Mouse (Mus musculus) limb, embryonic 12.5 days (tissue): Measurements from ENCODE around the gene Cep170. TPM values are rescaled to one million over a fixed set of nuclear protein-coding genes. Genes with fewer than 3 reads are reported as not detected.

Experiments used
- ATAC-seq: fragments of 200-750 bp; cut with Nextera tagmentation; 2 replicates; pipeline ENCODE4 v1.8.0; 2017; ENCODE audit warnings: low read depth, moderate TSS enrichment; ENCODE audit not compliant: insufficient number of reproducible peaks, insufficient read depth, low FRiP score, low TSS enrichment
- H3K27ac ChIP-seq: fragments of 300-500 bp; sonication (generic); 2 replicates; pipeline ENCODE4 v1.5.1; 2016; ENCODE audit warnings: mild to moderate bottlenecking, moderate library complexity
- H3K27me3 ChIP-seq: fragments of 300-500 bp; sonication (generic); 2 replicates; pipeline ENCODE4 v1.6.1; 2016; ENCODE audit warnings: mild to moderate bottlenecking, moderate library complexity
- H3K36me3 ChIP-seq: fragments of 300-500 bp; sonication (generic); 2 replicates; pipeline ENCODE4 v1.6.1; 2016; ENCODE audit warnings: mild to moderate bottlenecking, moderate library complexity
- H3K4me1 ChIP-seq: fragments of 300-500 bp; sonication (generic); replicated peaks from 2 replicates; pipeline ENCODE4 v1.6.1; 2016
- H3K4me2 ChIP-seq: fragments of 300-500 bp; sonication (generic); 2 replicates; pipeline ENCODE4 v1.6.1; 2016; ENCODE audit warnings: mild to moderate bottlenecking, moderate library complexity
- H3K4me3 ChIP-seq: fragments of 300-500 bp; sonication (generic); replicated peaks from 2 replicates; pipeline ENCODE4 v1.5.1; 2016; ENCODE audit warnings: mild to moderate bottlenecking
- H3K9ac ChIP-seq: fragments of 300-500 bp; sonication (generic); replicated peaks from 2 replicates; pipeline ENCODE4 v1.6.1; 2016; ENCODE audit warnings: mild to moderate bottlenecking, moderate library complexity
- H3K9me3 ChIP-seq: fragments of 300-500 bp; sonication (generic); 2 replicates; pipeline ENCODE4 v1.6.1; 2016; ENCODE audit warnings: mild to moderate bottlenecking, moderate library complexity
- WGBS: fragments of 180-500 bp; shearing (Covaris S2); methylation state at CpG from one replicate; pipeline ENCODE4 v1.1.7; 2016; 5-methylcytosine and 5-hydroxymethylcytosine counted together
- polyA plus RNA-seq: library from polyadenylated mRNA; unstranded; fragments of >200 nt; fragmentation: Nextera tagmentation; extraction: Ambion mirVana; gene quantifications from 2 replicates; pipeline ENCODE4 v1.2.1, GENCODE M21; 2016

Cep170 gene
- polyA plus RNA-seq, 1 experiment from 2014 or later, result 36.4 TPM

DNA sequence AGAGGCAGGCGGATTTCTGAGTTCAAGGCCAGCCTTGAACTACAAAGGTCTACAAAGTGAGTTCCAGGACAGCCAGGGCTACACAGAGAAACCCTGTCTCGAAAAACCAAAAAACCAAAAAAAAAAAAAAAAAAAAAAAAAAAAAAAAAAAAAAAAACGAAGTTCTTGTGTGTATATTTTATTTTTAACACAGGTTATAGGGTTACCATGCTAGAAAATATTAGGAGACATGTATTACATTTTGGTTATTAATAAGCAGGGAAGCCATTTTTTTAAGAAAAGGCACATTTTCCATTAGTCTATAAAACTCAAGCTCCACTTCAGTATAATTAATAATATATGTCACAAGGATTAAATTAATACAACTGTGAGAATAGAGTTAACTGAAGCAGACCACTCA is 2.0 kb downstream of the Cep170 start:
- Histone ChIP-seq H3K36me3 (no peaks in the 10 kb centered on the region), H3K4me3 (peak overlapping the region; percentile 85), H3K27me3 (no peaks in the 10 kb centered on the region), H3K27ac (no peak overlapping the region), H3K4me1 (peaks cover 21% of the 10 kb centered on the region), H3K4me2 (peak overlapping the region; percentile 73), H3K9ac (no peak overlapping the region), H3K9me3 (no peaks in the 10 kb centered on the region)
- 75% methylated on average over 3 of the region's 3 CpGs for WGBS
- ATAC-seq, result no peak

DNA sequence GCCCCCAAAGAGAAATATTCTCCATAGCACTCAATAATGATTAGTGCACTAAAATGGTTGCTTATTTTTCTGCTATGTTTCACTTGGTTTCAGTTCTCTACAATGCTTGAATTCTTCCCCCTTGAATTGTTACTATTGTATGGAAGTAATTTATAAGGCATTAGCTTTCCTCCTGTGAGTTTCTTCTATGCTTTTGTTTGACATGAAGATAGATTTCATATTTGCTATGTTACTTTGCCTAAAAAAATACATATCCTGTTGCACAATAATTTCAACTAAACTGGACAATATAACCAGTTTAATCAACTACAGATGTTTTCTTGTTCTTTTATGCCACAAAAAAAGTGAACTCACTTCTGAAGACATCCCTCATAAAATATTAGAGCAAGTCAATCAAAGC is 3.7 kb downstream of the Cep170 start:
- Histone ChIP-seq H3K27ac (no peak overlapping the region), H3K4me3 (no peak overlapping the region), H3K4me1 (peaks cover 19% of the 10 kb centered on the region), H3K36me3 (no peaks in the 10 kb centered on the region), H3K9ac (no peak overlapping the region), H3K9me3 (no peaks in the 10 kb centered on the region), H3K27me3 (no peaks in the 10 kb centered on the region), H3K4me2 (no peak overlapping the region)
- ATAC-seq, result no peak

DNA sequence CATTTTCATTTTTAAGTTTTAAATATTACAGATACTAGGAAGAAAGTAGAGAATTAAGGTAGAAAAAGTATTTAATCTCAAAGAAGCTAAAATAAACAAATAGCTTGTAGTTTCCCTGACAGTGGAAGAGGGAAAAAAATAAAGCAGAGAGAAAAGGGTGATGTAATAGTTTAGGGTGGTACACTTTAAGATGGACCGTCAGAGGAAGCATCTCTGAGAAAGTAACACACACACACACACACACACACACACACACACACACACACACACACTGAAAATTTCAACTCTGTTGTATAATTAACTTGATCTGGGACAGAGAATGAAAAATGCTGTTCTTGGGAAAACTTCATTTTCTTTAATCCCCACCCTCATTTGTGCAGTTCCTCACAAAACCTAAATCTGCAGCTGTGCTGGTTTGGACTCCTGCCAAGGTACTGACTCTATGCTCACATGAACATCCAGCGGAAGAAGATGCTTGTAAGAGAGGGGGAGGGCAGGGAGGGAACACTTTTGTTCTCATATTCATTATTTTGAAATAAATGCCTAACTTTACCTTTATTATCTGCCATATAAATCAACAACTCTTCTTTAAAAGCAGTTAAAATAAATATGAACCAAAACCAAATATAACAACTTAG is 13.0 kb downstream of the Cep170 start:
- H3K36me3 ChIP-seq, result peaks cover 7% of the 10 kb centered on the region; the same call in 1 of the 2 replicates
- 34% methylated on average over 2 of the region's 2 CpGs for WGBS
- H3K9me3 ChIP-seq, result no peaks in the 10 kb centered on the region
- H3K27me3 ChIP-seq, result no peaks in the 10 kb centered on the region
- peaks cover 8% of the 10 kb centered on the region for H3K4me1 ChIP-seq
- no peak overlapping the region for H3K4me3 ChIP-seq
- ATAC-seq, result no peak
- H3K27ac ChIP-seq, result no peak overlapping the region
- H3K9ac ChIP-seq, result no peak overlapping the region
- no peak overlapping the region for H3K4me2 ChIP-seq

DNA sequence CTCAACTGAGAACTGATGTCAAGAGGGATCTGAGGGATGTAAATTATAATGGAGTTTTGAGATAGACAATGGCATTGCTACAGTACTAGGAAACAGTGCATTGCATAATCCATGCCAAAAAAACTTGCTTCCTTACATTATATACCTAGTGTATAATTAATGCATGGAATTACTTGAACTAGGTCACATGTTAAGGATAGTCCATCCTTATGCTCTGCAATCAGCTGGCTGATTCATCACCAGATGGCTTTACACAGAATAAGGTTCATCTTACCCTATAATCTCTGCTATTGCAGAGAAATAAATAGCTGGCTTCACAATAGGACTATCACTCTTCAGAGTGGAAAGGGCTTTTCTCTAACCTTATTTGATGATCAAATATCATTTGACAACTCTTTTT is 15.2 kb downstream of the Cep170 start:
- H3K36me3 ChIP-seq, result peaks cover 7% of the 10 kb centered on the region; the same call in 1 of the 2 replicates

DNA sequence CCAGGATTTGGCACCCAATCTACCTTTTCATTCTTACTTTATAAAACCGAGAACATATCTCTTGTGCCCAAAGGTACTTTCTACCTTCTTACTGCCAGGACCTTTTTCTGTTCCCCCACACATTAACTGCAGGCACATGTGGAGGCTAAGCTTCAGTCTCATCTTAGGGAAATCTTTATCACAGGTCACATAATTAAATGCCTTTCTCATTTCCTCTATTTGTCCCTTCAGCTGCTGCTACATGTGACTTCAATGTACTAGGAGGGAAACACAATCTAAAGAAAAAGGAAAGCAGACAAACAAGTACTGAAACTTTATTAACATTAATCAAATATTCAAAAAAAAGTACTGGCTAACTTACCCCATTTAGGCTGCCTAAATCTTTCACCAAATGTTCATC is 21.7 kb downstream of the Cep170 start:
- no peaks in the 10 kb centered on the region for H3K9me3 ChIP-seq
- no peak overlapping the region for H3K4me3 ChIP-seq
- no peak for ATAC-seq
- WGBS, result 100% methylated on average over 1 of the region's 1 CpGs
- no peak overlapping the region for H3K9ac ChIP-seq
- H3K4me1 ChIP-seq, result no peaks in the 10 kb centered on the region; the same call in 1 of the 2 replicates
- no peak overlapping the region for H3K27ac ChIP-seq
- peaks cover 40% of the 10 kb centered on the region for H3K36me3 ChIP-seq
- no peaks in the 10 kb centered on the region for H3K27me3 ChIP-seq
- H3K4me2 ChIP-seq, result no peak overlapping the region

More for the DNA sequence above, 15.2 kb downstream of the Cep170 start:
- H3K9me3 ChIP-seq, result no peaks in the 10 kb centered on the region
- ATAC-seq, result no peak
- no peaks in the 10 kb centered on the region for H3K27me3 ChIP-seq
- no peak overlapping the region for H3K4me3 ChIP-seq
- H3K9ac ChIP-seq, result no peak overlapping the region
- H3K27ac ChIP-seq, result no peak overlapping the region
- peaks cover 8% of the 10 kb centered on the region for H3K4me1 ChIP-seq
- H3K4me2 ChIP-seq, result no peak overlapping the region

DNA sequence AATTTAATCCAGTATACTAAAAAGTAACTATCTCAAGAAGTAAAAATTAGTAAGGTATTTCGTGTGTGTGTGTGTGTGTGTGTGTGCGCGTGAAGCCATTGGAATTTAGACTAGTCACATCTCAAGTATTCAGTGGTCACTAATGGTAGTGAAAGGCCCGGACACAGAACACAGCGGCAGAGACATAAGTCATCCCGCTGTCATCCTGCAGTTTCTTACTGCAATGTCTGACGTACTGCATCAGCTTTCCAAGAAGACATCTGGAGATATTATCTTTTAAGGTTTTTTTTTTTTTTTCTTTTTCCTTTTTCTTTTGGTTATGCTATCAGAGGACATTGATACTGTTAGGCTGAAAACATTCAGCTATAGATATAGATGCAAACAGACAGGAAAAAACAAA is 24.5 kb downstream of the Cep170 start:
- ATAC-seq, result no peak

DNA sequence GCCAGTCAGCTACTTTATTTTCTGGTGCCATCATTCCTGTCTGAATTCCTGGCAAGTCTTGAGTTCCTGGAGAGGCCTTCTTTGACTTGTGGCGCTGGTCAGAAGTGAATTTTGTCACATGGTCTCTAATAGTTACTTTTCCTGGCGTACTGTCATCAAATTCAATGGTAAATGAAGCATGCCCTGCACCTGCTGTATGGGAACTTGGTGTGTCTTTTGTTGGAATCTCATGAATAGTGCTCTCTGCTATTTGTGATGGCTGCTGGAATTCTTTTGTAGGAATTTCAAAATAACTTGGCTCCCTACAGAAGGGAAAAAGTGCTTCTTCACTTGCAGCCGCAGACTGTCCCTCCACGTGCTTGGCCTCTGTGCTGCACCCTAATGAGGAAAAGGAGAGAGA is 39.3 kb downstream of the Cep170 start:
- no peaks in the 10 kb centered on the region for H3K9me3 ChIP-seq
- no peak overlapping the region for H3K4me3 ChIP-seq
- H3K27ac ChIP-seq, result no peak overlapping the region
- no peak overlapping the region for H3K4me2 ChIP-seq
- no peaks in the 10 kb centered on the region for H3K27me3 ChIP-seq
- no peak for ATAC-seq
- WGBS, result 89% methylated on average over 4 of the region's 4 CpGs
- no peaks in the 10 kb centered on the region for H3K4me1 ChIP-seq
- H3K9ac ChIP-seq, result no peak overlapping the region
- H3K36me3 ChIP-seq, result peaks cover 53% of the 10 kb centered on the region

More for the DNA sequence above, 24.5 kb downstream of the Cep170 start:
- no peak overlapping the region for H3K4me2 ChIP-seq
- H3K36me3 ChIP-seq, result peaks cover 53% of the 10 kb centered on the region
- no peak overlapping the region for H3K27ac ChIP-seq
- H3K4me3 ChIP-seq, result no peak overlapping the region
- H3K27me3 ChIP-seq, result no peaks in the 10 kb centered on the region
- no peaks in the 10 kb centered on the region for H3K9me3 ChIP-seq
- H3K9ac ChIP-seq, result no peak overlapping the region
- no peaks in the 10 kb centered on the region for H3K4me1 ChIP-seq
- WGBS, result 92% methylated on average over 7 of the region's 7 CpGs

DNA sequence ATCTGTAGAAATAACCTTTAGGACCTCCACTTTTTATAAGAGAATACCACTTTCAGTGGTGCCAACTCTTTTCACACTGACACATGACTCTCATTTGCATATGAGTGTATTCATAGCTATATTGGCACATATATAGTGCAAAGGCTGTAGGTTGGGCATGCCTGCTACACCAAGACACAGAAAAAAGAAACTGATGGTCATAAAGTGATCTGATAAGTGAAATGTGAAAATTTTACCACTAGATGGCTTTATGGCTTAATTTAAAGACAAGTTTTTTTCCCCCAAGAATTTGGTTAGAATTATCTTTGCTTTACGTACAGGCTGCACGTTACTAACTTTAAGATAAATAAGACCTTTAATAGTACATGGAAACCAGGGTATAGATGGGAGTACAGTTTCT is 51.6 kb downstream of the Cep170 start:
- H3K9ac ChIP-seq, result no peak overlapping the region
- no peak overlapping the region for H3K4me3 ChIP-seq
- no peaks in the 10 kb centered on the region for H3K4me1 ChIP-seq
- no peak overlapping the region for H3K27ac ChIP-seq
- H3K4me2 ChIP-seq, result no peak overlapping the region
- no peaks in the 10 kb centered on the region for H3K27me3 ChIP-seq
- no peaks in the 10 kb centered on the region for H3K9me3 ChIP-seq
- peaks cover 25% of the 10 kb centered on the region for H3K36me3 ChIP-seq
- 94% methylated on average over 2 of the region's 2 CpGs for WGBS
- ATAC-seq, result no peak

DNA sequence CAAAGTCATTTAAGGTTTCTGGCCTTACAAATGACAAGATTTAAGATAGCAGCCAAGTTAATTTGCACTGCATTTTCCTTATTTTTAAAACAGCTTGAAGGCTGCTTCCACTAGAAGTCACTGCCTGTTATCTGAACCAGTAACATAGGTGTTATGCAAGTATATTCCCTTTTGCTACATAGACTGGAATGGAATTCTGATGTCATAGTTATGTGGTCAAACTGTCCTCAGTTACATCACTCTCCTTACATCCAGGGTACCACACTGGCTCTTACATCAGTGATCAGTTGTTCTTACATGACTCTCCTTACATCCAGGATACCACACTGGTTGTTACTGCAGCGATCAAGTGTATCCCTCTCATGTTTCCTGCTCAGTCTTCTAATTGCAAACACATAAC is 53.2 kb downstream of the Cep170 start:
- no peaks in the 10 kb centered on the region for H3K9me3 ChIP-seq
- no peaks in the 10 kb centered on the region for H3K4me1 ChIP-seq
- H3K4me3 ChIP-seq, result no peak overlapping the region
- no peak overlapping the region for H3K9ac ChIP-seq
- WGBS, result 94% methylated on average over 1 of the region's 1 CpGs
- peaks cover 38% of the 10 kb centered on the region for H3K36me3 ChIP-seq
- H3K27ac ChIP-seq, result no peak overlapping the region
- no peaks in the 10 kb centered on the region for H3K27me3 ChIP-seq
- H3K4me2 ChIP-seq, result no peak overlapping the region
- ATAC-seq, result no peak

DNA sequence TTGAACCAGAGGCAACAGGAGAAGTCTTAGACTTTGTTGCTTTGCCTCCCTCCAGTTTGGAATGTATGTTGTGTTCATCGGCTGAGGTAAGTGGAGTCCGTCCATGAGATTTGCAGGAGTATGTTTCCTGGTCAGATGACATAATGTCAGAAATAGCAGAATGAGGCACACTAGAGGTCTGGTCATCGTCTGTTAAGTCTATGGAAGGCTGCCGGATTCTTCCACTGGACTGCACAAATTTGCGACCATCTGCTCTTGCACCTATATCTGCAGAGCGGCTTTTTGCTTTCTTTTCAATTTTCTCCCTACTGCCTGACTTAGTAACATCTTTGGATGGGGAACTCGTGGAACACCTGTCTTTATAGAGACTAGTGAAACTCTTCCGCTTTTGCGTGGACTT is 58.3 kb downstream of the Cep170 start:
- Histone ChIP-seq H3K4me2 (no peak overlapping the region), H3K9ac (no peak overlapping the region), H3K4me1 (no peaks in the 10 kb centered on the region), H3K27ac (no peak overlapping the region), H3K4me3 (no peak overlapping the region), H3K27me3 (no peaks in the 10 kb centered on the region), H3K9me3 (no peaks in the 10 kb centered on the region), H3K36me3 (peaks cover 46% of the 10 kb centered on the region)
- no peak for ATAC-seq
- 93% methylated on average over 9 of the region's 9 CpGs for WGBS

DNA sequence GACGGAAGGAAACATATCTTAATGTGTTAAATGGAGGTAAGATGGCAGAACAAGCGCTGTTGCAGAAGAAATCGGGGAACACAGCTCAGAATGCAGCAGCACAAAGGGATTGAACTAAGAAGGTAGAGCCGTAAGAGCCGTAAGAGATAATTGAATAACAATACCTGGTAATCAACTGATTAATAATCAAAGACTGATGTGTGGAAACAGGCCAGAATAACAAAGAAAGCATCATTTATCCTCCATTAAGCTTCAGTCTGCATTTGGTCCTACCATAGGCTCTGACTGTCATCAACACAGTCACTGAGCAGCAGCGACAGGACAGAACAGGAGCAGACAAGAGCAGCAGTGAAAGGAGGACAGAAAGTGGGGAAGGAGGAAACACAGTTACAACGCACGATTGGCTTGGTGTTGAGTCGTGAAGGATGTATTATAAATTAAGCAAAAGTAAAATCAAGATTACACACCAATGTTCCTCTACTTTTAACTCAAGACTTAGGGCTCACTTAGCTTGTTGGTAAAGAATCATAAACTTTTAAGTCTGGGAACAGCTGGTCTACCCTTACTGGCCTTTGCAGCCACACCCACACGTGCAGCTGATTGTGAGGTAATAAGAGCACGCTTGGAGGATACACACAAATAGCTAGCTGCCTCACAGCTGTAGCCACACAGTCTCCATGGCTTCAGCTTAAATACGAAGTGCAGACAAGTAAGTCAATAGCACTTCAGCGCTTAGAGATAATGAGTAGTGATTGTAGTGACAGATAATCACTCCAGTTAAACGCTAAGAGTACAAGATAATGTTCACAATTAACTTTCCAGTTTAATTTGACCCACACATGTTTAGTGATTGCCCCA is 59.8 kb downstream of the Cep170 start:
- Histone ChIP-seq H3K4me2 (no peak overlapping the region), H3K4me3 (no peak overlapping the region), H3K4me1 (no peaks in the 10 kb centered on the region), H3K9ac (no peak overlapping the region), H3K27ac (no peak overlapping the region), H3K27me3 (no peaks in the 10 kb centered on the region), H3K9me3 (no peaks in the 10 kb centered on the region), H3K36me3 (peaks cover 44% of the 10 kb centered on the region)
- ATAC-seq, result no peak
- 82% methylated on average over 14 of the region's 14 CpGs for WGBS
